Mouse (Mus musculus): ENCODE measurements at regions not wholly inside any gene's neighbourhood (a gene's known extent, or its start where the extent isn't known, plus 50 kb on each side); places are given as distances from the start of the nearest gene placed in this dataset.

DNA sequence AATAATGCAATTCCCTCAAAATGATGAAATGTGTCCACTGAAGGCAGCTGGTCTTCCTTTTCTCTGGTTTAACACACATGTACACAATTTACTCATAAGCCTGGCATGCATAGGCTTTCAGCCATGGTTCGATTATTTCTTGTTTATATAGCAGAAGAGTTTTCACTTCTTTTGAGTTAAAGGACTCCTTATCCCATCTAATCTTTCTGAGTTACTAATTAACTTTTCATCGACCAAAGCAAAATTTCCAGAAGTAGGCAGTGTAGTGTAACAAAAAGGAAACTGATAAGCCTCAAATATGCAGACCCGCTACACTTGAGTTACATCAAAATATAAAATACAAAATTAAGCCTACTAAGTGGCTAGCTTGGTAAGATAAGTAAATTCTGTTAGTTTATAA is 620.5 kb upstream of the Akr1e1 start:
- no peak for DNase-seq (ENCODE audit: low spot score)

DNA sequence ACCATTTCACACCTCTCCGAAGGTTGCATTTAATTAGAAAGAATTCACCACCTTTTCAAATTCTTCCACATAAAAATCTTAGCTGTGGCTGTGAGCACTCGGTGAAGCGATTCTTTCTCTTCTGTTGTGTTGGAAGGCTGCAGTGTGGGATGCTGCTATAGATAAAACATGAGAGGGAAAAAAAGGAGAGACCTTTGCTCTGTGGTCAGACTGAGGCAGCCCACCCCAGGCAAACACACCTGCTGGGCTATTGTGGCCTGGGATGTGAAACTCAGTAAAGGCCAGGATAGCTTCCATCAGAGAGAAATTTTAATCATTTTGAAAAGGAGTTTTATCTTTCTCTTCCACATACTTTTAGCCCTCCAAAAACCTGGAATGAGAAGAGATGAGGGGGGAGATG is 625.3 kb upstream of the Akr1e1 start:
- DNase-seq (ENCODE audit: low spot score): no peak

DNA sequence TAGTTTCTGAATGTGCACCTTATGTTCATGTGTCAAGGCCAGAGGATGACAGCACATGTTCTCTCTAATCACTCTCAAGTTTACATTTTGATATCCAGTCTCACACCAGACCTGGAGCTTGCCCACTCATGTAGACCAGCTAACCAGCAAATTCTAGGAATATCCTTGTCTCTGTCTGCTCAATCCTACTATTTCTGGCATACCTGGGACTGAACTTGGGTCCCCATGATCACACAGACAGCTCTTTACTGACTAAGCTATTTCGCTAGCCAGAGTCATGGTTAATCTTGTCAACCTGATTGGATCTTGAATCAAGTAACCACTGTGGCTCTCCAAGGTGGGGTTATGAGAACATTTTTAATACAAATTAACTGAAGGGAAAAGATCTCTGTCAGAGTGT is 625.9 kb upstream of the Klf6 start:
- no peak for DNase-seq (ENCODE audit: low spot score)

DNA sequence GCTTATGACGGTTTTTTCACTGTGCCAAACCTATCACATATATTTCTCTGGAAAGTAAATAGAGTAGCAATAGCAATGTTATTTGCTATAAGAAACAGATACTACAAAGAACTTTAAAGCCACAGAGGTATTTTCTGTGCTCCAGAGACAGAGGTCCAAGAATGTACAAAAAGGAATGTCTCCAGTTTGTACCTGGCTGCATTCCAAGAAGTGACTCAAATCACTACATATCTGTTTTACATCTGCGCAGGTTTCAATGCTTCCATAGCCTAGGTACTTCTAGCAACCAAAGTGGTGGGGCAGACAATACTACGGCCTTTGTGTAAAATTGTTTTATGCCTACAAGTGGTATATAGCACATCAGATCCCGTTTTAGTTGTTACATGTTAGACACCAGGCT is 620.7 kb upstream of the Klf6 start:
- DNase-seq (ENCODE audit: low spot score): no peak

DNA sequence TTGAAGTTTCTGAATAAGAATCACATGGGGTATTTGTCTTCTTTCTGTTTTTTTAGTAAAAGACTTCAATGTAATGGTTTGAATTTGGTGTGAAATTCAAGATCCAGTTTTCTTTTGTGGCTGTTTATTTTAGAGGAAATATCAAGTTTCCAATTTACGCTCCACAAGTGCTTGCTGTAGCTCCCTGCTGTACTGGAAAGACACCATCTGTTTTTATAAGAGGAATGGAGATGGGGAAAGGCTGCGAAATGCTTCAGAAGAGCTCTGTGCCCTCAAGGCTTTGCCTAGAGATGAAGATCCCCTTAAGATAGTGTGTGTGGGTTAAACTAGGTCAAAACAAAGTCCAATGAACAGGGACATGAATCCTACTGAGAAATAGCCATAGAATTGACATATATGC is 618.5 kb upstream of the Klf6 start:
- no peak for DNase-seq (ENCODE audit: low spot score)

DNA sequence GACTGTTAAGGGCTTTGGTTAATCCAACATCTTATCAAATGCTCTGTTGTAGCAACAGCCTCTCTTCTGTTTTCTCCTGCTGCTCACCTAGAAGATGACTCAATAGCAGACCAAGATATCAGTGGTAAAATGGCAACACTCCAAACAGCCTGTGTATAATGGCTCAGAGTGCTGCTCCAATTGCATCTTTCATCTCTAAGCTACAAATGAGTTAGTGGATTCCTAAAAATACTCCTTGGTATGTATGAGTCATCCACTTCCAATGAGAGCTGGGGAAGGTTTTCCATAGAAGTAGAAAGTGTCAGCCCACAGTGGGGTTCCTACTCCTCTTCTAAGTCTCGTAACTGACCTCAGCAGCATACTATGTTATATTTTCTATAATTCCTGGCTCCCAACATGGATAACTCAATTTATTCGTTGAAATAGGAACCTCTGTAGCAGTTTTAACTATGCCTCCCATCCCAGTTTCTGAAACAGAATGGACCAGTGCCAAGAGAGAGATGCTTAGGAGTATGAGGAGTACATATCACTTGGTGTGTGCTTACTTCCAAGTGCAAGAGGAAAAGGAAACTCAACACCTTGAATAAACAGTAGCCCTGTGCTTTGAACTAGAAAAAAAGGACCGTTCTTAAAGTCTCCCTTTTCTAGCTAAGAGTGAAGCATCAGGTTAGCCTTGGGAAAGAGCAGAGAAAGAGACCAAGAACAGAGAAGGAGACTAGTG is 612.5 kb upstream of the Klf6 start:
- no peak for DNase-seq (ENCODE audit: low spot score)

DNA sequence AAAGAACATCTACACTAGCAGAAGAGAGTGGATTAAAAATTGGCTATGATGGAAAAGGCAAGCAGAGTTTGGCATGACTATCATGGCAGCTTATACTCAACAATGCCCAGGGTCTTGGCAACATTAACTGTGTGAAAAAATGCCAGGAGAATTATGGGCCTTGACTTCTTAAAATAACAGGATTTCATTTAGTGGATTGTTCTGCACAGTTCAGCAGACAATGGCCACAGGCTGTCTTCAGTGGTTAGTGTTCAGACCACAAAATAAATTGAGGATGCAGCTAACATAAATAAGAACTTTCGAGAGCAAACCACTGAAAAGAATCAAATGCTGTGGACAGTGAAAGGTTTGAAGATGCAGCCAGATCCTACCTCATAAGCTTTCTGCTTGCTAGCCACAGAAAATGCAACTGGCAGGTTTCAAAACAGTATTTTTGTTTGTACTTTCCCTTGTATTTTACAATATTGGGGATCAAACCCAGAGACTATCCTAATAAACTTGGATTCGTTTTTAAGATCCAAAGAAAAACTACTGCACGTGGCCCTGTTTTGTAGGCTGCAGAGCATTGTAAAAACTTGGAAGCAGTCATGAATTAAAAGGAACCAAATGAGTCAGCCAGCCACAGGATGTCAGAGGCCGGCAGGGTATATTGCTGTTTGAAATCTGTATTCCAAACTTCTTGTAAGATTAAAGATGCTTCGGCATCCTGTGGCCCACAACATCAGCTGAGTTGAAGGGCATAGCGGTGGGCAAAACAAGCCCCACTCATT is 603.2 kb upstream of the Klf6 start:
- DNase-seq (ENCODE audit: low spot score): no peak

DNA sequence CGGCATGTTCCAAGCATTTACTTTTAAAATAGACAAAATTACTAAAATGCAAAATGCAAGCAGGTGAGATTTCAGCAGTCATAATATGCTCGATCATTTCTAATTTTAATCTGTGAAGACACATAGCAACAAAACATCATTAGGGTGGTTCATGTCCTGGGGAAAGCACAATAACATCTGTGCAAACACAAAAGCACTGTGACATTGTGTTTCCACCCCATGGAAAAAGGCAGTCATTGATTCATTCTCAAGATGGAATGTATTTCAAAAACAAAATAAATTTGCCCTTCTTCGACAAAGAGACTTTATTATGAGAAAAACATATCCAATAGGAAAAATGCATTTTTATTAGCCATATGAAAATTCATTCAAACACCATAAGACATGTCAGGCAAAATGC is 601.5 kb upstream of the Klf6 start:
- no peak for DNase-seq (ENCODE audit: low spot score)

DNA sequence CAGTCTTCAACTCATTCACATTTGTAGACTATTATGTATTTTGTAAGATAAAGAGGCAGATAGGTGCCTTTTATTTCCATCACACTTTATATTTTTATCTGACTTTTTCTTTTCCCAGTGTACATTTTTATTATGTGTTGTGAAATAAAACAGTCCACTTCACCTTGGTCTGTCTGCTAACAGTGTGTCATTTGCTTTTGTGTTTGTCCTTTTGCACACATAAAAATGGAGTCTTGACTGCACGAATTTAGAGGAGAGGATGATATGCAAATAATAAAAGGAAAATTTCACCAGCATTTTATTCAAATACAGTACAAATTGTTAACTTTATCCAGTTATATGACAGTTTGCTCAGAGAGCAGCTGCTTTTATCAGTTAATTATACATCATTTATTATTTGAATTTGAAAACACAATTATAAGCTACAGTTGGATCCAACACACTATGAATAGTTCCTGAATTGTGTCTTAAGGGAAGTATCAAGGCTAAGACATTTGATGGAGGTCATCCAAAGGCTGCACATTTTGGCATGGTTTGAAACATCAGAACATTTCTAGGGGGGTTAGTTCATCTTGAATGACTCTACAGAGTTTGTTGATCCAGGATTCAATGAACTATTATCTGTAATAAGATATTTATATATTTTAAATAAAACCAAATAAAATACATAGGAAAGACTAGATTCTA is 588.6 kb upstream of the Klf6 start:
- no peak for DNase-seq (ENCODE audit: low spot score)

DNA sequence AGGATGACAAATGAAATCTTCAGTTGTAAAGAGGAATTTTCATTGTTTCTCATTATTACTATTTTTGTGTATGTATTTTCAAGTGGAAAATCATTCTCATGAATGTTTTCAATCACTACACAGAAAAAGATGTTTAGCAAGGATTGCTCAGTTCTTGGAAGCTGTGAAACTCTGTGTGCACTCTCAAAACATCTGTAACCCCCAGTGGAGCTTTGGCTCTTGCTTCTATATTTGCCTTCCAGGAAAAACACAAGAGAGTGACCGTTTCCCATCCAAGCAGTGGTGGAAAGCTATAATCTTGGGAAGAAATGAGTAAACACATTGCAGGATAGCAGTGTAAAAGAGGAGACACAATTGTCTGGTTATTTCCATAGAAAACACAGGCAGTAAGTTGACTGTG is 584.7 kb upstream of the Klf6 start:
- DNase-seq (ENCODE audit: low spot score): no peak

DNA sequence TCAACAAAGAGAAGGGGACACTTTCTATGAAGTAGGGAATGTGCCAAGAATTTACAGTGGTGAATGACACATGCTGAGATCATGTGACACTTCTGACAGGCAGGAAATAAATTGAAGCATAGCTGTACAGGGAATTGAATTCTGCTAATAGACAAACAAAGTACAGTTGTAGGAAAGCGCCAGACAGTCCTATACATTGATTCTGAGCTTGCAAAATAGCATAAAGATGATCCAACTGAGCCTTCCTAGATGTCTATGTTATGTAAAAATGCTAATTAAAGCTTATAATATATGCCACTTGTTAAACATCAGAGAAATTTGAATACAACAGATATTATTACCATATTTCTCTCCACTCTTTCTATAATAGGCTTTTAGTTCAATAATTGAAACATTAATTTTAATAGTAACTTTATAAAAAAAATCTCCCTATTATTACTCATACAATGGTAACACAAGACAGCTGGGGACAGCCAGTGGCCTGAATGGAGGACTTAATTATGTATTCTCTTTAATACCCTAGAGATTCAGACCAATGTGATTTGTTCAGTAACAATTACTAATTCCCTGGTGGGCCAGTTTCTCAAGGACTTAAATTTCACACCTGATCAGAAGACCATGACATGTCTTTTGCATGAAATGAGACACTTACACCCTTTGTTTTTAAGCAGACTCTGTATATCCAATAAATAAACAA is 571.4 kb upstream of the Klf6 start:
- no peak for DNase-seq (ENCODE audit: low spot score)

DNA sequence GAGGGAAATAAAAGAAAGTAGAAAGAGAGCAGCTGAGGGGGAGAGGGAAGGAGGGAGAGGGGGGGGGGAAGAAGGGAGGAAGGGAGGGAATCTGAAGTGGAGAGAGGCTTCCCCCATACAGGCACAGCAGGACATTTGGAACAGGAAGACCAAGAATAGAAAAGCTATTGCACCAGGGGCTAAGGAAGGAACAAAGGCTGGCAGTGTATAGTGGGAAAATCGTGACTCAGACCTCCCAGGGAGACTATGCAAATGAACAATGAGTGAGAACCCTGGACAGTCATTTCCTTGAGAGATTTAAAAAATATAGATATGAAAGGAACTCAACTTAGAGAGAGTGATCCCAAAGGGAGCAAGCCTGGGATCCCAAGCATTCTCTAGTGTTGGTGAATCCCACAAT is 559.1 kb upstream of the Klf6 start:
- DNase-seq (ENCODE audit: low spot score): no peak

DNA sequence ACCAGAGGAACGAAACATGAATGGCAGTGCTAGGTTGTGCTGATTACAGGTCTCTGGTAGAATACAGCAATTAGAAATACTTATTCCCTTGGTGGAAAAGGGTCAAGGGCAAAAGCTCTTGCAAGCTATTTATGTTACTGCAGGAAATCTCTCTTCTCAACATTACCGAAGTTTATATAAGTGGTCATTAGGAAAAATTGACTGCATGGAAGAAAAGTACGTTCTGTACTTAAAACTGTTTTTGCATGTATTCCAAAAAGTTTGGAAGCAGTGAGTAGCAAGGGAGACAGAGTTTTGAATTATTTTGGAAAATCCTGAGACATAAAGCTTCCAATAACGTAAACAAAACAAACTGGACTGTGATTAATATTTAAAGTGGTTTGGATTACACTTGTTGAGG is 554.6 kb upstream of the Klf6 start:
- DNase-seq (ENCODE audit: low spot score): no peak

DNA sequence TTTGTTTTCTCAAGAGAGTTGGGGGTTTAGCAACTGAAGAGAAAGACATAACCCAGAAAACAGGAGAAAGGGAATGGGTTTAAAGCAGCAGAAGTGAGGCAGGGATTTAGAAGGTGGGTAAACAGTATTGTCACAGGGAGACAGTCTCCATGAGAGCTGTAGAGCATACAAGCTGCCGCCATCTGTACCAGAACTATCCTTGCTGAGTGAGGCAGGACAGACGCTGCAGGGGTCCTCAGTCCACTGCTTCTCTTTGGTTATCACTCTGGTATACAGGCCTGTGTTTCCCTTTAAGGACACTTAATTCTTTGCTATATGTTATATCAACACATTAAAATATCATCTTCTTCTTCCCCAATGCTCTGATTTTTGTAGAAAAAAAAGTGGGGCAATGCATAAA is 548.0 kb upstream of the Klf6 start:
- no peak for DNase-seq (ENCODE audit: low spot score)

DNA sequence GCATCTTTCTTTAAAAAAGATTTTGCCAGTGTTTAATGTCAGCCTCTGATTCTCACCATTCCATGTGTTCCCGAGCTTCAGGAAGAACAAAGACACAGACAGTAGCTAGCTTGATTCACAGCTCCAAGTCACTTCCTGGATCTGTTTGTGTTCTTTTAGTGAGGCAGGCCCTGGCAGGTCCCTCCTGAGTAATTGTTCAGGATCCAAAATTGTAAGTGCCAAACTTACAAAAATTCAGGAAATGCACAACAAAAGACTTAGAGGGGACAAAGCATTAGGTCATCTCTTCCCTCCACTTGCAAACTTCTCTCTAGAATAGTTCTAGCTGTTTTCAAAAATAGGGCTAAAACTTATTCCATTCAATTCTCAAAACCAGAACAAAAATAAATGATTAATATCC is 546.3 kb upstream of the Klf6 start:
- DNase-seq (ENCODE audit: low spot score): no peak

DNA sequence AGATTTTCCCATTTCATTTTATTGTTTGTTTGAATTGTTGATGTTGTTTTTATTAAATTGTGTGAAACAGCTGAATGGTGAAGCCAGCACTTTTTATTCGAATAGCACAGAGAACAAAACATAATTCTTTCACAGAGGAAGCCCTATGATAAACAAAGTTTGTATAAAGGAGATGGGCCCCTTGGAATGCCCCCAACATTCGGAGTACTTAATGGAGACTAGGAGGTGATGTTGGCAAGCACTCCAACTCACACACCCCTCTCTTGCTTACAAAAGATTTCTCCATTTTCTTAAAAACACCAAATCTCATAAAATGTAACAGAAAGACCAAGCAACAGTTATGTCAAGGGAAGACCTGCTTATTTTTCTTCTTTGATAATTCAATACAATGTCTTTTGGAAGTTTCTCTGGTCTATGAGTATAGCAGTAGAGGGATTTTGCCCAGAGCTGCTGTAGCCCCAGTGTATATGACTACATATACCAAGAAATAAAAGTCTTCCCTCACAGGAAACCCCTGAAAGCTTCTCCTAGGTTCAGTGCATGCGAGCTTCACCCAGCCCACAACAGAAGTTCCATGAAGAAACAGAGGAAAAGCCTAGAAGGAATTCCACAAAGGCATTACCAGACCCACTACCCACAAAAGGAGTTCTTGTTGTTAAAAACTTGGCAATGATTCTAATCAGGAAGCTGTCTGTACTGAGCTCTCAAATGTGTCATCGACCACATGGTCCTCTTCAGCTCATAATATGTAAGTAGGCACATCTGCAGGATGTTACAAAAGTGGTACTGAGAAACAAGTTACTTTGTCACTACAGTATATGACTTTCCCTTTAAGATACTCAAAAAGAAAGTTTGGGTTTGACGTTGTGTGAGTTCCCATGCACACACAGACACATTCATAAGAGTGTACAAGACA is 543.1 kb upstream of the Klf6 start:
- no peak for DNase-seq (ENCODE audit: low spot score)

DNA sequence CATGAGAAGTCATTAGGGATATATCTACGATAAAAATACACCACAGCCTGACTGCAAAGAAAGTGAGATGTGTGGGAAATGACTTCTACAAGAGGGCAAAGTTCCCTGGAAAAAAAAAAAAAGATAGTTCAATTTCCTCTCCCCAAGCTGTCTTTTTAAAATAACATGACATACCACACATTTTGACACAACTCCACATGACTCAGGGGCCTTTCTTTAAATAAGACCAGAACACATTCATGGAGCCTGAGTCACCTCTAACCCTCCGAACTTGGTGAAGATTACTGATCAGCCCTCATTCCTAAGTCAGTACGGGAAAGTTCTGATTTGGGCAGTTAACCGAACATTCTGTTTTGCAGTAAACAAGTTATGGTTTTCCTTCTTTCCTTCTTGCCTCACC is 515.6 kb upstream of the Klf6 start:
- no peak for DNase-seq (ENCODE audit: low spot score)

DNA sequence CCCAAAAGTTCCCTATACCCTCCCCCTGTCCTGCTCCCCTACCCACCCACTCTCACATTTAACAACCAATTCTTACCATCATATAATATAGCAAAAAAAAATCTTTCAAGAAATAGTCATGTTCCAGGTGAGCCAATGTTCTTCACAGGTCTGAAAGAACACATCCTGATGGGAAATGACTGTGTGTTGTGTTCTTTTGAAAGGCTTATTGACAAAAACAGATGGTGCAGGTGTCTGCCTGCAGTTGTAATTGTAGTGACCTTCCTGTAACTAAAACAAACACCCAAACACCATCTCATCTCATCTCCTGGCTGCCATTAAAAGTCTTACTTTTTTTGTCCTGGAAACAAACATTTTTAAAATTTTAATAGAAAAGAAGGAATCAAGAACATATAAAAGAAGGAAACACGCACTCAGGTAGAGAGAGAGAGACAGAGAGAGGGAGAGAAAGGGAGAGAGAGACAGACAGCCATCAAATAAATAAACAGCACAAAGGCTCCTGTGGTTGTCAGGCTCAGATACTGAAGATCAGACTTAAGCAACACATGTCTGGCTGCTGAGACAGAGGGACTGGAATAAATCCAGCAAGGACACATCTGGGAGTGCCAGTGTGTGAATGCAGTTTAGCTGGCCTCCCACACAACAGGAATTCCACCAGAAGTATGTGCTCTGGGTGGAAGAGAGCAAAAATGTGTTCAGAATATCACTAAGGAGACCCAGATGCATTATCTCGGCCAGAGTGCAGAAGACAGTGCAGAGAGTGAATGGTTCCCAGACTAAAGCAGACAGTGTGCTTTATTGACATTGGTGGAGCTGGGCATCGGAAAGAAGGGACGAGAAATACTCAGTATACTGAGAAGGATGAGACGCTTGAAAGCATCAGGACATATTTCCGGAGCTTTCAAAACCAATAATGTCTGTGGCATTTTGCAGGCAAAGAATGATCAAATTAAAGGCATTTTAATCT is 513.5 kb upstream of the Klf6 start:
- DNase-seq (ENCODE audit: low spot score): no peak

DNA sequence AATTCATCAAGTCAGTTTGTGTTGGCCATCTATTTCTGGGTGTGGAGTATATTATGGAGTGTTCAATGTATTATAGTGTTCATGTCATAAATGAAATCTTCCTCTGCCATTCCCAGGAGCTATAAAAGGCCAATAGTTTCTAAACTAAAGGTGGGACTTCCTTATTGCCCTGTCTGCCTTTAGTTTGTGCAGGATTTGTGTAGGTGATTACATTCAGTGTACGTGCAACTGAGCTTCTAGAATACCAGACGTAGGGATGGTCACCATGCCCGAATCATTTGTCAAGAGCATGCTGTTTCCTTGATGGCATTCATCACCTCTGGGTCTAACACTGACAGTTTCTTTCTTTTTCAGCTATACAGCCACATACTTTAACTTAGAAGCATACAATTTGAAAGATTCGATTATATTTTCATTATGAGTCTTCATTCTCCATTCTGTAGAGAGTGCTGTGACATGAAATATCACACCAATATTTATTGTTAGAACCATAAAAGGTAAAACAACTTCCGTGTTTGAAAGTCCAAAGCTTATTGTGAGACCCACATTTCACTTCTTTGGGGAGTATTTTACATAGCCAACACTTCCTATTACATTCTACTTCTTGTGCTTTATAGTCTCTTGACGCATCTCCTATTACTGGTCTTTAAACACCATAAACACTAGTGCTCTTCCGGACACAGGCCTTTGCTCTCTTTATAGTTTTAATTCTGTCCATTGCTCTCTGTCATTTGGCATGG is 494.1 kb upstream of the Klf6 start:
- DNase-seq (ENCODE audit: low spot score): no peak

DNA sequence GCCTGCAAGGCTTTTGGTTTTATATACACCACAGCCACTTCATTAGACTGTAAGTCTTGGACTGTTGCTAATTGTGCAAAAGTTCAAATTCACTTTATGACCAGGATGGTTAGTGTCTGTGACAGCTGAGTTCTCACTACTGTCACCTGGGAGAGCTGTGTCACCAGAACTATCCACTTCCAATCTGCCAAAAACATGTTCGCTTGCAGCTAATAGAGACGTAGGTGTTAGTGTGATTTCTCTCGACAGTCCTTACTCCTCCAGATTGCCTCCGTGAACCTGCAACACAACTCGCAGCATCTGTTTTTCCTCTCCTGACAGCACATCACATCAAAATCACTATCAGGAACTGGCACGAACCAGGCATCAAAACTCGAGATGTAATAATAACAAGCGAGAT is 491.3 kb upstream of the Klf6 start:
- DNase-seq (ENCODE audit: low spot score): no peak

All from T-cell, adult 2 months (primary cell).